10 mouse cellular contexts compared by ENCODE assay signal in genomic region chr8:122280156-122280555, GRCm38 (mm10). TPM values are rescaled to one million over a fixed set of nuclear protein-coding genes. Genes with fewer than 3 reads are reported as not detected.
A peak's percentile ranks its signal among the peaks of the same experiment; 100 is the strongest.
DNase-seq lines count a peak whose midpoint lies in the region; ATAC-seq and TF ChIP-seq lines count a peak whose summit lies in the region.
"Had no signal": no experiment of that assay in that cellular context is flagged by ENCODE, and none has a peak within 500 bp of the region (broad histone marks: within the 10 kb centered on the region; RNA-seq: fewer than 3 reads in every experiment).

No protein-coding gene starts in this region.

- peak overlapping the region; percentile 84 for H3K4me3 ChIP-seq in erythroblast, embryonic 14.5 days (replicated peaks)
- H3K4me3 ChIP-seq in kidney, adult 2 months (ENCODE audit: insufficient read depth, low read depth, low read length), result no peak overlapping the region
- no peak overlapping the region for H3K4me3 ChIP-seq in limb, embryonic 10.5 days

- H3K9me3 ChIP-seq in erythroblast, embryonic 14.5 days (ENCODE audit: control insufficient read depth, low read length), result no peaks in the 10 kb centered on the region; the same call in 1 of the 2 replicates
- no peaks in the 10 kb centered on the region for H3K9me3 ChIP-seq in limb, embryonic 10.5 days (replicated peaks)

- no peaks in the 10 kb centered on the region for H3K27me3 ChIP-seq in erythroblast, embryonic 14.5 days (ENCODE audit: control insufficient read depth)
- no peaks in the 10 kb centered on the region for H3K27me3 ChIP-seq in kidney, adult 2 months (replicated peaks; ENCODE audit: control insufficient read depth, insufficient read depth, low read length)
- peaks cover 35% of the 10 kb centered on the region for H3K27me3 ChIP-seq in limb, embryonic 10.5 days (ENCODE audit: low read depth, poor library complexity, severe bottlenecking)

- TF ChIP-seq POLR2A in kidney, adult 2 months (IDR thresholded peaks at IDR 0.05; ENCODE audit: low read depth, low read length), result no peak

- TF ChIP-seq CTCF in kidney, adult 2 months (conservative IDR thresholded peaks at IDR 0.05; ENCODE audit: insufficient read depth, insufficient read length, low read depth, low read length), result 0 out of 2 replicates have a peak, but pooled peaks have one; percentile 7

- DNase-seq in kidney, adult 2 months, result peak; percentile 17
- no peak for DNase-seq in kidney, adult 18-20 months
- DNase-seq in 416B (ENCODE audit: low read depth), result peak; percentile 36
- no peak for DNase-seq in limb, embryonic 10.5 days (ENCODE audit: low spot score)
- no peak for DNase-seq in right cerebral cortex, postnatal 25 days
- no peak for DNase-seq in thymus, adult 18-20 months
- DNase-seq: gastrocnemius, postnatal 25 days had no signal

- peaks cover 78% of the 10 kb centered on the region for H3K4me1 ChIP-seq in erythroblast, embryonic 14.5 days (ENCODE audit: control insufficient read depth)
- peaks cover 8% of the 10 kb centered on the region; the same call in 1 of the 2 replicates for H3K4me1 ChIP-seq in kidney, adult 2 months (ENCODE audit: control insufficient read depth, insufficient read depth, low read length)
- peaks cover 66% of the 10 kb centered on the region for H3K4me1 ChIP-seq in limb, embryonic 10.5 days

- ATAC-seq in erythroblast, adult 5-6 weeks (replicated peaks; ENCODE audit: low FRiP score, poor library complexity, severe bottlenecking), result no peak
- ATAC-seq: activated CD4-positive, CD25-positive, alpha-beta regulatory T cell, adult 4 months had no signal

- WGBS in kidney, adult 2 months, result 66% methylated on average over 4 of the region's 4 CpGs
- WGBS in limb, embryonic 10.5 days, result 73% methylated on average over 4 of the region's 4 CpGs

- H3K27ac ChIP-seq in kidney, adult 2 months (ENCODE audit: insufficient read depth, low read depth, low read length), result no peak overlapping the region
- H3K27ac ChIP-seq in limb, embryonic 10.5 days, result peak overlapping the region; percentile 90

- peaks cover 30% of the 10 kb centered on the region for H3K36me3 ChIP-seq in erythroblast, embryonic 14.5 days (ENCODE audit: control insufficient read depth)
- H3K36me3 ChIP-seq in kidney, adult 2 months (ENCODE audit: control insufficient read depth, insufficient read depth, low read length), result no peaks in the 10 kb centered on the region
- H3K36me3 ChIP-seq in limb, embryonic 10.5 days, result no peaks in the 10 kb centered on the region

RNA-seq across cellular contexts. Expression of gene Zfpm1, which starts 1.8 kb away (rescaled TPM):
- polyA plus RNA-seq in erythroblast, embryonic 14.5 days (2012), result 331 and 361 TPM in 2 replicates
- total RNA-seq in erythroblast, adult 5-6 weeks (2015; ENCODE audit: low replicate concordance), result 54.2 and 55.4 TPM in 2 replicates
- 196 and 459 TPM in 2 replicates for total RNA-seq in erythroblast, adult 5-6 weeks (2017; ENCODE audit: low replicate concordance)
- polyA plus RNA-seq in kidney, adult 2 months (2012; rRNA removed), result 9.7 and 11.8 TPM in 2 replicates
- polyA plus RNA-seq in limb, embryonic 10.5 days (2016; fragmentation: Nextera tagmentation; extraction: Ambion mirVana), result 1.3 and 1.5 TPM in 2 replicates

Comparison
In these comparisons a context has a peak if more than half of its experiments do, and no peak if none do; other contexts are left out.
1. DNase-seq: peak in kidney, adult 2 months (single experiment) and 416B (single experiment); none in kidney, adult 18-20 months (single experiment), limb, embryonic 10.5 days (single experiment), right cerebral cortex, postnatal 25 days (single experiment) and thymus, adult 18-20 months (0 of 2).
2. RNA of gene Zfpm1, which starts 1.8 kb away (polyA plus RNA-seq): 331 to 361 TPM in erythroblast, embryonic 14.5 days; 9.7 to 11.8 TPM in kidney, adult 2 months and 1.3 to 1.5 TPM in limb, embryonic 10.5 days; every median in the first group is over 10 times any median in the second.